Mouse (Mus musculus): ENCODE measurements around the gene Scaper. TPM values are rescaled to one million over a fixed set of nuclear protein-coding genes. Genes with fewer than 3 reads are reported as not detected.

The Scaper gene
- polyA plus RNA-seq, 1 experiment = 2.6 TPM

- no peak for TF ChIP-seq CTCF (IDR thresholded peaks at IDR 0.05; ENCODE audit: extremely low read depth, insufficient read length, insufficient replicate concordance, low read depth, low read length)
- TF ChIP-seq POLR2A (IDR thresholded peaks at IDR 0.05; ENCODE audit: low read depth, low read length) = no peak
- no peak overlapping the region for H3K27ac ChIP-seq (ENCODE audit: insufficient read depth, low read depth, low read length)
- no peaks in the 10 kb centered on the region for H3K27me3 ChIP-seq (ENCODE audit: control insufficient read depth, insufficient read depth, low read length)
- 73% methylated on average over 5 of the region's 5 CpGs for WGBS
- H3K36me3 ChIP-seq (ENCODE audit: control insufficient read depth, insufficient read depth, low read length) = no peaks in the 10 kb centered on the region
- H3K4me3 ChIP-seq (ENCODE audit: low read depth, low read length) = no peak overlapping the region
- H3K4me1 ChIP-seq (ENCODE audit: control insufficient read depth, insufficient read depth, insufficient read length, low read length) = no peaks in the 10 kb centered on the region
These were observed 369.3 kb downstream of the Scaper start for GRCm38 (mm10) chr9:55568466-55569159.

GRCm38 (mm10) chr9:55560960-55561359 is 377.0 kb downstream of the Scaper start:
- 91% methylated on average over 1 of the region's 1 CpGs for WGBS
- Histone ChIP-seq H3K27ac (ENCODE audit: insufficient read depth, low read depth, low read length) (no peak overlapping the region), H3K4me3 (ENCODE audit: low read depth, low read length) (no peak overlapping the region), H3K27me3 (ENCODE audit: control insufficient read depth, insufficient read depth, low read length) (no peaks in the 10 kb centered on the region), H3K36me3 (ENCODE audit: control insufficient read depth, insufficient read depth, low read length) (no peaks in the 10 kb centered on the region), H3K4me1 (ENCODE audit: control insufficient read depth, insufficient read depth, insufficient read length, low read length) (no peaks in the 10 kb centered on the region)
- no peak for TF ChIP-seq POLR2A (IDR thresholded peaks at IDR 0.05; ENCODE audit: low read depth, low read length)
- no peak for TF ChIP-seq CTCF (IDR thresholded peaks at IDR 0.05; ENCODE audit: extremely low read depth, insufficient read length, insufficient replicate concordance, low read depth, low read length)

GRCm38 (mm10) chr9:55554986-55555385 is 382.9 kb downstream of the Scaper start:
- 83% methylated on average over 1 of the region's 1 CpGs for WGBS
- Histone ChIP-seq H3K36me3 (ENCODE audit: control insufficient read depth, insufficient read depth, low read length) (0 out of 2 replicates have a peak, but pooled peaks cover 1% of the 10 kb centered on the region), H3K4me3 (ENCODE audit: low read depth, low read length) (no peak overlapping the region), H3K27me3 (ENCODE audit: control insufficient read depth, insufficient read depth, low read length) (no peaks in the 10 kb centered on the region), H3K4me1 (ENCODE audit: control insufficient read depth, insufficient read depth, insufficient read length, low read length) (no peaks in the 10 kb centered on the region), H3K27ac (ENCODE audit: insufficient read depth, low read depth, low read length) (no peak overlapping the region)
- no peak for TF ChIP-seq POLR2A (IDR thresholded peaks at IDR 0.05; ENCODE audit: low read depth, low read length)
- TF ChIP-seq CTCF (IDR thresholded peaks at IDR 0.05; ENCODE audit: extremely low read depth, insufficient read length, insufficient replicate concordance, low read depth, low read length) = no peak

DNA sequence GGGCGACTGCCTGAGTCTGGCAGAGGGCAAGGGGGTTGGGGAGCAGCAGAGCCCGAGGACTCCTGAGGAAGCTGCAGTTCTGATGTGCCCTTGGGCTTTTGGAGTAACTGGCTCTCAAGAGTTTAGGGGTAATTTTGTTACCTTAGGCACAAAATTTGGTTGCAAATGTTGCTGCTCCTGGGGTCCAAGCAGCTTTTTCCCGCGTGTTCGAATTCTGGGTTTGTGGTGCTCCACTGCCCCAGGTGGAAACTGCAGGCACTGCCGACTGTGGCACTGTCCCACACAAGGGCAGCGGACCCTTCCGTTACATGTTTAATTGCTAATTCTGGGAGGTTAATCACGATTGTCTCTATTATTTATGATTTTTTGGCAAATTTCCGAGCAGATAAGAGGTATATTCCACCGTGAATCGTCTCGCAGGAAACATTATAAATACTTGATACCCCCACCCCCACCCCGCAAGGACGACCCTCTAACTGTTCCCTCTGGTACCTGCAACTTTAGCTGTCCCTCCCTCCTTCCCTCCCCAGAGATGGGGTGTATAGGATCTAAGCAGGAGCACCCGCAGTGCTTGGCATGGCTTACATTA is 388.5 kb downstream of the Scaper start:
- Histone ChIP-seq H3K27me3 (ENCODE audit: control insufficient read depth, insufficient read depth, low read length) (peaks cover 37% of the 10 kb centered on the region), H3K36me3 (ENCODE audit: control insufficient read depth, insufficient read depth, low read length) (0 out of 2 replicates have a peak, but pooled peaks cover 1% of the 10 kb centered on the region), H3K4me3 (ENCODE audit: low read depth, low read length) (no peak overlapping the region), H3K27ac (ENCODE audit: insufficient read depth, low read depth, low read length) (no peak overlapping the region), H3K4me1 (ENCODE audit: control insufficient read depth, insufficient read depth, insufficient read length, low read length) (peaks cover 16% of the 10 kb centered on the region)
- TF ChIP-seq POLR2A (IDR thresholded peaks at IDR 0.05; ENCODE audit: low read depth, low read length) = no peak
- no peak for TF ChIP-seq CTCF (IDR thresholded peaks at IDR 0.05; ENCODE audit: extremely low read depth, insufficient read length, insufficient replicate concordance, low read depth, low read length)
- 43% methylated on average over 16 of the region's 16 CpGs for WGBS

DNA sequence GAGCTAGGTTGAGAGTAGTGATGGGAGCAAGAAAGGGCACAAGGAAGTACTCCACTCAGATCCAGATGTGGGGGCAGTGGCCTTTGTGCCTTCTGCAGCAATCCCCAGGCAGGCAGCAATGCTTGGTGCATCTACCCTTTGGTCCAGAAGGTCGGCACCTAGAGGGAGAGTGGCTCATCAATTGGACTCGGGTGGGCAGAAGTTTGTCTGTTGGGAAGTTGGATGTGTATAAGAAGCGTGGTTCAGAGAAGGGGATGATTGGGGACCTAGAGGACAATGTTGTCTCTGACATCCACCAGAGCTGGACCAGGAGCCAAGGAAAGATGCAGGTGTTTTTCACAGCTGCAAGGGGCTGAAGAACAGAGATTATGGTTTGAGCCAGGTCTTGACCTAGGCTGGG is 389.0 kb downstream of the Scaper start:
- TF ChIP-seq CTCF (IDR thresholded peaks at IDR 0.05; ENCODE audit: extremely low read depth, insufficient read length, insufficient replicate concordance, low read depth, low read length) (no peak), POLR2A (IDR thresholded peaks at IDR 0.05; ENCODE audit: low read depth, low read length) (no peak)
- H3K4me3 ChIP-seq (ENCODE audit: low read depth, low read length) = no peak overlapping the region

GRCm38 (mm10) chr9:55546176-55547010 is 391.5 kb downstream of the Scaper start:
- no peak for TF ChIP-seq POLR2A (IDR thresholded peaks at IDR 0.05; ENCODE audit: low read depth, low read length)
- no peak for TF ChIP-seq CTCF (IDR thresholded peaks at IDR 0.05; ENCODE audit: extremely low read depth, insufficient read length, insufficient replicate concordance, low read depth, low read length)
- Histone ChIP-seq H3K36me3 (ENCODE audit: control insufficient read depth, insufficient read depth, low read length) (no peaks in the 10 kb centered on the region), H3K27ac (ENCODE audit: insufficient read depth, low read depth, low read length) (no peak overlapping the region), H3K4me3 (ENCODE audit: low read depth, low read length) (peak overlapping the region; percentile 59), H3K27me3 (ENCODE audit: control insufficient read depth, insufficient read depth, low read length) (peaks cover 67% of the 10 kb centered on the region), H3K4me1 (ENCODE audit: control insufficient read depth, insufficient read depth, insufficient read length, low read length) (peaks cover 31% of the 10 kb centered on the region)
- WGBS = 12% methylated on average over 63 of the region's 63 CpGs

More for the DNA sequence above, 389.0 kb downstream of the Scaper start:
- peaks cover 20% of the 10 kb centered on the region for H3K4me1 ChIP-seq (ENCODE audit: control insufficient read depth, insufficient read depth, insufficient read length, low read length)
- WGBS = 45% methylated on average over 3 of the region's 3 CpGs
- 0 out of 2 replicates have a peak, but pooled peaks cover 1% of the 10 kb centered on the region for H3K36me3 ChIP-seq (ENCODE audit: control insufficient read depth, insufficient read depth, low read length)
- no peak overlapping the region for H3K27ac ChIP-seq (ENCODE audit: insufficient read depth, low read depth, low read length)
- H3K27me3 ChIP-seq (ENCODE audit: control insufficient read depth, insufficient read depth, low read length) = peaks cover 43% of the 10 kb centered on the region
